Mouse (Mus musculus): ENCODE results near the gene 4930438A08Rik. TPM values are rescaled to one million over a fixed set of nuclear protein-coding genes. Genes with fewer than 3 reads are reported as not detected.

The 4930438A08Rik gene
- total and polyA plus RNA-seq, 2 experiments, result not detected

GRCm38 (mm10) chr11:58307411-58308080, 32.9 kb downstream of the 4930438A08Rik start:
- Histone ChIP-seq H3K36me3 (ENCODE audit: control insufficient read depth, insufficient read depth, low read length) (no peaks in the 10 kb centered on the region), H3K4me1 (ENCODE audit: control insufficient read depth, insufficient read depth, low read length) (peaks cover 2% of the 10 kb centered on the region; the same call in 1 of the 2 replicates), H3K9ac (ENCODE audit: low read depth, low read length) (peak overlapping the region; percentile 81), H3K79me2 (ENCODE audit: control insufficient read depth, insufficient read depth, low read length) (no peaks in the 10 kb centered on the region), H3K27ac (replicated peaks; ENCODE audit: insufficient read depth, low read depth, low read length) (no peak overlapping the region), H3K4me3 (ENCODE audit: insufficient read depth, low read depth, low read length) (peak overlapping the region; percentile 64), H3K27me3 (ENCODE audit: control insufficient read depth, insufficient read depth, low read length) (no peaks in the 10 kb centered on the region)
- DNase-seq (ENCODE audit: extremely low read depth, low read depth, low spot score), result peak; percentile 37
- peak; percentile 3; the same call in 1 of the 2 replicates for TF ChIP-seq CTCF (IDR thresholded peaks at IDR 0.05; ENCODE audit: low read depth, low read length)
- 0 out of 2 replicates have a peak, but pooled peaks have one; percentile 8 for TF ChIP-seq POLR2A (IDR thresholded peaks at IDR 0.05; ENCODE audit: extremely low read depth, insufficient read depth, low read length)
- WGBS, result 5% methylated on average over 42 of the region's 42 CpGs

GRCm38 (mm10) chr11:58308661-58309060, 34.1 kb downstream of the 4930438A08Rik start:
- TF ChIP-seq POLR2A (IDR thresholded peaks at IDR 0.05; ENCODE audit: extremely low read depth, insufficient read depth, low read length) (no peak), CTCF (IDR thresholded peaks at IDR 0.05; ENCODE audit: low read depth, low read length) (no peak)
- no peaks in the 10 kb centered on the region for H3K27me3 ChIP-seq (ENCODE audit: control insufficient read depth, insufficient read depth, low read length)
- 95% methylated on average over 9 of the region's 9 CpGs for WGBS
- no peak overlapping the region for H3K4me3 ChIP-seq (ENCODE audit: insufficient read depth, low read depth, low read length)
- H3K36me3 ChIP-seq (ENCODE audit: control insufficient read depth, insufficient read depth, low read length), result no peaks in the 10 kb centered on the region
- H3K79me2 ChIP-seq (ENCODE audit: control insufficient read depth, insufficient read depth, low read length), result no peaks in the 10 kb centered on the region
- H3K4me1 ChIP-seq (ENCODE audit: control insufficient read depth, insufficient read depth, low read length), result peaks cover under 1% of the 10 kb centered on the region; the same call in 1 of the 2 replicates
- no peak overlapping the region for H3K27ac ChIP-seq (replicated peaks; ENCODE audit: insufficient read depth, low read depth, low read length)
- DNase-seq (ENCODE audit: extremely low read depth, low read depth, low spot score), result no peak
- H3K9ac ChIP-seq (ENCODE audit: low read depth, low read length), result no peak overlapping the region

- no peaks in the 10 kb centered on the region for H3K4me1 ChIP-seq (ENCODE audit: control insufficient read depth, insufficient read depth, low read length)
- peaks cover 13% of the 10 kb centered on the region for H3K36me3 ChIP-seq (ENCODE audit: control insufficient read depth, insufficient read depth, low read length)
- 91% methylated on average over 6 of the region's 6 CpGs for WGBS
- H3K27ac ChIP-seq (replicated peaks; ENCODE audit: insufficient read depth, low read depth, low read length), result no peak overlapping the region
- H3K79me2 ChIP-seq (ENCODE audit: control insufficient read depth, insufficient read depth, low read length), result no peaks in the 10 kb centered on the region
- TF ChIP-seq CTCF (IDR thresholded peaks at IDR 0.05; ENCODE audit: low read depth, low read length), result no peak
- TF ChIP-seq POLR2A (IDR thresholded peaks at IDR 0.05; ENCODE audit: extremely low read depth, insufficient read depth, low read length), result no peak
- H3K9ac ChIP-seq (ENCODE audit: low read depth, low read length), result no peak overlapping the region
- no peak for DNase-seq (ENCODE audit: extremely low read depth, low read depth, low spot score)
- no peak overlapping the region for H3K4me3 ChIP-seq (ENCODE audit: insufficient read depth, low read depth, low read length)
- no peaks in the 10 kb centered on the region for H3K27me3 ChIP-seq (ENCODE audit: control insufficient read depth, insufficient read depth, low read length)
Measured at GRCm38 (mm10) chr11:58314069-58314468, 39.5 kb downstream of the 4930438A08Rik start.

GRCm38 (mm10) chr11:58315536-58316168, 41.1 kb downstream of the 4930438A08Rik start:
- no peaks in the 10 kb centered on the region for H3K27me3 ChIP-seq (ENCODE audit: control insufficient read depth, insufficient read depth, low read length)
- no peaks in the 10 kb centered on the region for H3K4me1 ChIP-seq (ENCODE audit: control insufficient read depth, insufficient read depth, low read length)
- no peak overlapping the region for H3K27ac ChIP-seq (replicated peaks; ENCODE audit: insufficient read depth, low read depth, low read length)
- 91% methylated on average over 5 of the region's 5 CpGs for WGBS
- no peak overlapping the region for H3K4me3 ChIP-seq (ENCODE audit: insufficient read depth, low read depth, low read length)
- DNase-seq (ENCODE audit: extremely low read depth, low read depth, low spot score), result no peak
- no peak overlapping the region for H3K9ac ChIP-seq (ENCODE audit: low read depth, low read length)
- H3K36me3 ChIP-seq (ENCODE audit: control insufficient read depth, insufficient read depth, low read length), result peaks cover 19% of the 10 kb centered on the region
- H3K79me2 ChIP-seq (ENCODE audit: control insufficient read depth, insufficient read depth, low read length), result no peaks in the 10 kb centered on the region
- TF ChIP-seq CTCF (IDR thresholded peaks at IDR 0.05; ENCODE audit: low read depth, low read length), result no peak

- H3K27ac ChIP-seq (replicated peaks; ENCODE audit: insufficient read depth, low read depth, low read length), result no peak overlapping the region
- TF ChIP-seq CTCF (IDR thresholded peaks at IDR 0.05; ENCODE audit: low read depth, low read length) (no peak), POLR2A (IDR thresholded peaks at IDR 0.05; ENCODE audit: extremely low read depth, insufficient read depth, low read length) (no peak)
- 89% methylated on average over 17 of the region's 17 CpGs for WGBS
- no peaks in the 10 kb centered on the region for H3K4me1 ChIP-seq (ENCODE audit: control insufficient read depth, insufficient read depth, low read length)
- H3K27me3 ChIP-seq (ENCODE audit: control insufficient read depth, insufficient read depth, low read length), result no peaks in the 10 kb centered on the region
- peaks cover 20% of the 10 kb centered on the region for H3K36me3 ChIP-seq (ENCODE audit: control insufficient read depth, insufficient read depth, low read length)
- no peaks in the 10 kb centered on the region for H3K79me2 ChIP-seq (ENCODE audit: control insufficient read depth, insufficient read depth, low read length)
- H3K4me3 ChIP-seq (ENCODE audit: insufficient read depth, low read depth, low read length), result no peak overlapping the region
- no peak for DNase-seq (ENCODE audit: extremely low read depth, low read depth, low spot score)
- H3K9ac ChIP-seq (ENCODE audit: low read depth, low read length), result no peak overlapping the region
Measured at GRCm38 (mm10) chr11:58316344-58316743, 41.7 kb downstream of the 4930438A08Rik start.
